Mouse (Mus musculus): ENCODE results near the gene Ptch2.

The Ptch2 gene

DNA sequence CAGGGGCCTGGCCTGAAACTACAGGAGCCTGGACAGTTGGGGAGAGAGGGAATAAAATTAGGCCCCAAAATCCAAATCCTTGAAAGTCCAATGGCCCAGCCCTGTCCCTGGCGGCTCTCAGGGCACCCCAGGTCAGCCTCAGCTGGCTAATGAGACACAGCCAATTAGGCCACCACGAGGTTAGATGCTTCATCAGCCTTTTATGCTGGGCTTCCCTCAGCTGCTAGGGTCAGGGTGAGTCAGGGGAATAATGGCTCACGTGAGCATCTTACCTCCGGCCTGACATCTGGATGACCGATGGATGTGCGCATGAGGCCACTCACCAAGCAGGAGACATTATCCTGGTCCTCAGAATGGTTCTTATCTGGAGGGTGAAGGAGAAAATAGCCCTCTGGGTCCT is 34.9 kb downstream of the Ptch2 start:
- no peak for DNase-seq

DNA sequence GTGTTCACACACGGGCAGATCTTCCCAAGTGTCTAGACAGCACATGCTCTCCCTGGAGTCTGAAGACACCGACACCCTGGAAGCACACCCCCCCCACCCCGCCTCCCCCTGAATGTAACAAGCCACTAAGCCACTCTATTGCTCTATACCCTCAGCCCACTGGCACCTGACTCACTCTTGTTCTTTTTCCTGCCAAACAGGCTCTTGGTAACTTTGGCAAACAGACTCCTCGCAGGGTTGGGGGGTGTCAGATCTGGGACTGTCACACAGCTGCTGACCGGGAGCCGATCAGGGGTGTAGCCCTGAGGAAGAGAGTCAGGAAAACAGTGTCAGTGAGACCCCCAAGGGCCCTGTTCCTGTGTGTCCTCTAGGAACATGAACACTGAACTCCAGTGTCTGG is 35.3 kb downstream of the Ptch2 start:
- no peak for DNase-seq

DNA sequence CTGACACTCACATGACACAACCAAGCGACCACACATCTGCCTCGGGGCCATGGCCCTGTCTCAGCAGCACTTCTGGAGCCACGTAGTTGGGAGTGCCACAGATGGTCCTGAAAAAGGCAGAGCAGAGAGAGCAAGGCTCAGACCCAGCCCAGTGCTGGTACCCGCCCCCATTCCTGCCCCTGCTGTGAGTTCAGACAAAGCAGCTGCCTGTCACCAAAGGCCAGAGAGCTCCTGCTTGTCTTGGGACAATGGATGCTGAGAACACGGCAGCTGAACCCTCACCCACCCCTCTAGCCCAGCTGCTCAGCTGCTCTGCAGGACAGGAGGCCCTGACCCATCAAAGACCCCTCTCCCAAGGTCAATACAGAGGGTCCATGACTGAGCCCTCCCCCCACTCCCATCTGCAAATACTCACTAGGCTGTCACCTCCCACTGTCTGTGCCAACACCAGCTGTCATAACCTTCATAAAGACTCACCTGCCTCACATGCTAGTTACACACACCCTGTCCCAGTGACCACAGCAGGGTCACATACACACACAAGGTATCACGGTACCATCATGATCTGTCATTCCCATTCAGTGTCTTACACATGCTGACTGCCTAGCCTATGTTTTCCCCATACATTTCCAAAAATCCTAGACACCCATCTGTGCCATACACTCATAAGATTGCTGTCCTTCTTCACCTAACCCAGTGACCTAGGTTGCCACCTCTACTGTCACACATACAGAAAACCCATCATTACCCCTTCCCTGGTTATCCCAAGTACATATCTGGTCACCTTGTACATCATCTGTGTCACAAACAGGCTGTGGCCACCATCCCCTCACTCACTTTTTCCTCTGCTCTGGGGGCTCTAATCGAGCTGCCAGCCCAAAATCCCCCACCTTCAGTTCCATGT is 36.3 kb downstream of the Ptch2 start:
- no peak for DNase-seq

DNA sequence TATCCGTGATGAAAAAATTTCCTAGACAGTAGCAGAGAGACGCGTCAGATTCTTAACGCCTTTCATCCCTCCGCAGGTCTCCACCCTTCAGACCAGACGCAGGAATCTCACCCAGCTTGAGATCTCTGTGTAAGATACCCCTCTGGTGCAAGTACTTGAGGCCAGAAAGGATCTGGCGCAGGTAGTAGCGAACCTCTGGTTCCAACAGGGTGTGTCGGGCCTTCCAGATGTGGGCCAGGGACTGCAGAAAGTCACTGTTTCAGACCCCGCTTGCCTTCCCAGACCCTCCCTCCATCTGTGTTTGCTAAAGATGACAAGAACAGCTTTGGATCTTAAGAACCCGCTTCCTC is 36.9 kb downstream of the Ptch2 start:
- no peak for DNase-seq

GRCm38 (mm10) chr4:117133366-117133796 is 37.5 kb downstream of the Ptch2 start:
- DNase-seq: no peak

- peak; percentile 99 for DNase-seq
These were observed 38.1 kb downstream of the Ptch2 start, which contains the start of gene Plk3 for GRCm38 (mm10) chr4:117133817-117134600. Gene Plk3, minus strand, starts transcription at chr4:117133963.

DNA sequence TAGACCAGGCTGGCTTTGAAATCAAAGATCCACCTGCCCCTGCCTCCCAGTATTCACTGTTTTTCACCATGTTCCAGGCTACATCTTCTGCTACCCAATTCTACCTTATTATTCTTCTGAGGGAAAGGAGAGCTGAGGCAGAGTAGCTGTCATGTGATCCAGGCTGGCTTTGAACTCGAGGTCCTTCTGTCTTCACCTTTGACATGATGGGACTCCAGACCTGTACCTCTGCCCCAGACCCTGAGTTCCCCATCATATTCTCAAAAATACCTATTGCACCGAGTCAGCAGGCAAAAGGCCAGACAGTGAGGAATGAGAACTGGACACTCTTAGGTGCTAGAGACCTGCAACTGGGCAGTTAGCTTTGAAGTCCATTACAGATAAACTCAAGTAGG is 38.7 kb downstream of the Ptch2 start:
- DNase-seq: no peak

DNA sequence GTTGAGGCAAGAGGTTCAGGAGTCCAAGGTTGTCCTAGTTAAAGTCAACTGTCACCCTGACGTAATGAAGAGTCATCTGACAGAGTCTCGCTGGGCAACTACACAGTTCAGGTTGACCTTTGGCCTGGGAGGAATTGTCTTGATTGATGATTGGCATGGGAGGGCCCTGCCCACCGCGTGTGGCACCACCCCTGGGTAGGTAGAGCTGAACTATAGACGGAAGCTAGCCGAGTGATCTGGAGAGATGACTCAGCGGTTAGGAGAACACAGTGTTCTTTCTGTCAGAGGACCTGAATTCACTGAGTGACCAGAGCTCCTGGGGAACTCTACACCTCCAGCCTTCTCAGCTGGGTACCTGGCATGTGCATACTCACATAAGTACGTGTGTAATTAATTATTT is 40.2 kb downstream of the Ptch2 start:
- DNase-seq: peak; percentile 91

DNA sequence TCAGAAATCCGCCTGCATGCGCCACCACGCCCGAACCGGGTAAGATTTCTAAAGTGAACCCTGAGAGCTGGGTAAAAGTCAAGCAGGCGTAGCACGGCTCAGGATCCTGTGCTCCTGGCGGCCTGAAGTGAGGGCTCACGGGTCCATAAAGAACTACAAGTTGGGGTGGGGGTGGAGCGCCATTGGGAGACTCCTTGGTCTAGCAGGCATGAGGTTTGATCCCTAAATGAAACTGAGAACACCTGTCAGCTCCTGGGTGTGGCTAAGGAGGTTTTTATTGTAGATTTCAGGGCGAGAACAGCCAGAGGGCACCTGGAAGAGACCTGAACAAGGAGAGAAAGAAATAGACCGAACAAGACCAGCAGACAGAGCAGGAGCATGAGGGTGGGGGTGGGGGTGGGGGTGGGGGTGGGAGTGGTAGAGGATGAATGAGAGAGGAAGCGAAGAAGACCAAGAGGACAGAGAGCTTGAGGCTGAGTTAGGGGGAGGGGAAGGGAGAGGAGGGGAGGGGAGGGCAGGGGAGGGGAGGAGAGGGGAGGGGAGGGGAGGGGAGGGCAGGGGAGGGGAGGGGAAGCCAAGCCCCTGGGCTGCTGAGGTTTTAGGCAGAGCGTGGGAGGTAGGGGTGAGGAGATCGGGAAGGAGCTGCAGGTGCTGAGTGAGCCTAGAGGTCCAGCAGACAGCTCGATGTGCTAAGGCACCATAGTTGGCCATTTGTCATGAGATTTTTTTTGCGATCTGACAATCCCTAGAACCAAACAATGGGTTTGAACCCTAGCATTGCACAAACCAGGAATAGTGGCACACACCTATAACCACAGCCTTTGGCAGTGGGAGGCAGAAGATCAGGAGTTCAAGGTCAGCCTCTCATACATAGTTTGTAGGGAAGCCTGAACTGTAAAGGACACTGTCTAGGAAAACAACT is 42.7 kb downstream of the Ptch2 start:
- DNase-seq: no peak

- DNase-seq: peak; percentile 83
These were observed 43.3 kb downstream of the Ptch2 start for GRCm38 (mm10) chr4:117139217-117139612.

GRCm38 (mm10) chr4:117140613-117141012 is 44.7 kb downstream of the Ptch2 start:
- no peak for DNase-seq

- DNase-seq: no peak
These were observed 47.1 kb downstream of the Ptch2 start for GRCm38 (mm10) chr4:117143023-117143422.

GRCm38 (mm10) chr4:117145248-117145647 is 49.4 kb downstream of the Ptch2 start:
- DNase-seq: no peak

- DNase-seq: peak; percentile 96
These were observed 50.3 kb downstream of the Ptch2 start for GRCm38 (mm10) chr4:117146176-117146575.

DNA sequence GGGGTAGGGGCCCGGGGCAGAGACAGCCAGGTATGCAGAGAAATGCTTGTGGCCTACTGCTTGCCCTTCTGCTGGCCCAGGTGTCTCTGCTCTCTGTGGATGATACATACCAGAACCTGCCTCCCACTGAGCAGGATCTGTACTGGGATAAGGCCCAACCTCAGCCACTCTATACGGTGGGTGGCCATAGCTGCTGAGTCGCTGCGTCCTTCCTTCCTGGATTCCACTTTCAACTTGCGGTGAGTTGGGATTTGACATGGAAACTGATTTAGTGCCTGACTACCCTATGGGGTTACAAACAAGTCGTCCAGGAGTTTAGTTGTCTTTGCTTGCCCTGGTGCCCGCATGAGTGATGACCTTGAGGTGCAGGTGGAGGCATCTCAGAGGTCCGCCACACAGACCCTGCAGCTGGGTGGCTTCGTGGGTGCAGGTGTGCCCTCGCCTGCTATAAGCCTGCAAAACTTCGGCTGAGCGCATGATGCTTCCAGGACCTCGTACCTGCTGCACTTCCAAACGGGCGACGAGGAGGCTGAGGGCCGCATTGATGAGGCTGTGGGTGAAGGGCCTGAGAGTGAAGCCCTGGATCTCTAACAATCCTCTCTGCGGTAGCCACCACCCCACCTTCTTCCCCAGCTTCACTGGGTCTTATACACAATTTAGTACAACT is 52.3 kb downstream of the Ptch2 start:
- no peak for DNase-seq

GRCm38 (mm10) chr4:117148815-117149214 is 52.9 kb downstream of the Ptch2 start:
- DNase-seq: no peak

- DNase-seq: no peak
These were observed 53.7 kb downstream of the Ptch2 start for GRCm38 (mm10) chr4:117149291-117150211.

- DNase-seq: no peak
These were observed 54.4 kb downstream of the Ptch2 start for GRCm38 (mm10) chr4:117150212-117150733.

GRCm38 (mm10) chr4:117151416-117151815 is 55.5 kb downstream of the Ptch2 start:
- no peak for DNase-seq

DNA sequence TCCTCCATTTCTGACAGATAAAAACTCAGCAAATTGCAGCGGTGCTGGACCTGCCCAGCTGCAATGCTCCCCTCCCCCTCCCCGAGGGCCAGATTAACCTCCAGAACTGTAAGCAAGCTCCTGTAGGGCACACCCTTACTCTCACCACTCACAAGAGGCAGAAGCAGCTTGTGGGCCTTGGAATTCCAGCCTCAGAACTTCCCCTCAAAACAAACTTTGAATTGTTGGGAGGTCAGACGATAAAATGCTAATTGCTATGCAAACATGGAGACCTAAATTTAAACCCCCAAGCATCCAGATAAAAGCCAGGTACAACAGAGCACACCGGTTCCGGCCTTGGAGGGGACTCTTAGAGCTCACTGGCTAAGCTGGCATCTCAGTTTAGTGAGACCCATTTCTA is 56.8 kb downstream of the Ptch2 start:
- DNase-seq: no peak
